Mouse (Mus musculus) liver, adult 2 months (tissue): ENCODE data around the gene Trpm5. TPM values are rescaled to one million over a fixed set of nuclear protein-coding genes. Genes with fewer than 3 reads are reported as not detected.

Experiments
- DNase-seq: peaks from one replicate; pipeline ENCODE4 v3.0.0-alpha.2; 2011; ENCODE audit warnings: low read depth, low spot score; ENCODE audit errors: extremely low read depth
- H3K27ac ChIP-seq: fragments of 200-500 bp; replicated peaks from 2 replicates; pipeline ENCODE4 v1.5.1; 2012; ENCODE audit warnings: low read depth, mild to moderate bottlenecking, control low read depth, inconsistent platforms, low read length; ENCODE audit not compliant: insufficient read depth
- H3K27me3 ChIP-seq: fragments of 200-500 bp; 2 replicates; pipeline ENCODE4 v1.6.1; 2012; ENCODE audit warnings: mild to moderate bottlenecking, moderate library complexity, low read length, inconsistent platforms; ENCODE audit not compliant: control insufficient read depth, insufficient read depth
- H3K36me3 ChIP-seq: fragments of 200-500 bp; 2 replicates; pipeline ENCODE4 v1.6.1; 2012; ENCODE audit warnings: low read length, inconsistent platforms; ENCODE audit not compliant: control insufficient read depth, insufficient read depth
- H3K4me1 ChIP-seq: fragments of 200-500 bp; 2 replicates; pipeline ENCODE4 v1.6.1; 2011; ENCODE audit warnings: low read length; ENCODE audit not compliant: control insufficient read depth, insufficient read depth
- H3K4me3 ChIP-seq: fragments of 200-500 bp; 2 replicates; pipeline ENCODE4 v1.5.1; 2011; ENCODE audit warnings: low read depth, mild to moderate bottlenecking, control low read depth, low read length, moderate library complexity; ENCODE audit not compliant: insufficient read depth
- H3K79me2 ChIP-seq: fragments of 200-500 bp; 2 replicates; pipeline ENCODE4 v1.6.1; 2012; ENCODE audit warnings: inconsistent platforms, mild to moderate bottlenecking, low read length, moderate library complexity; ENCODE audit not compliant: control insufficient read depth, insufficient read depth
- H3K9ac ChIP-seq: fragments of 200-500 bp; 2 replicates; pipeline ENCODE4 v1.6.1; 2012; ENCODE audit warnings: low read depth, mild to moderate bottlenecking, control low read depth, inconsistent platforms, low read length
- CTCF ChIP-seq: fragments of 200-500 bp; IDR thresholded peaks from 2 replicates; pipeline ENCODE4 v1.5.1; 2011; ENCODE audit warnings: low read depth, low read length, control low read depth
- POLR2A ChIP-seq: fragments of 200-500 bp; IDR thresholded peaks from 2 replicates; pipeline ENCODE4 v1.6.1; 2011; ENCODE audit warnings: low read length, control low read depth; ENCODE audit not compliant: insufficient read depth; ENCODE audit errors: extremely low read depth
- WGBS: fragments of 180-500 bp; shearing (Covaris S2); methylation state at CpG from one replicate; pipeline ENCODE4 v1.1.7; 2018; 5-methylcytosine and 5-hydroxymethylcytosine counted together
- polyA plus RNA-seq: library from polyadenylated mRNA; depleted of rRNA; stranded (reverse); fragments of >200 nt; gene quantifications from 2 replicates; pipeline ENCODE4 v1.2.3, GENCODE M21; 2012
- total RNA-seq: library from RNA; depleted of rRNA; stranded (reverse); fragments of >200 nt; gene quantifications from 2 replicates; pipeline ENCODE4 v1.2.3, GENCODE M21; 2014

Trpm5 gene
- total and polyA plus RNA-seq, 2 experiments: under 0.01 to 0.02 TPM

GRCm38 (mm10) chr7:143108996-143109660 lies 14.7 kb upstream of the Trpm5 start:
- Histone ChIP-seq H3K9ac (0 out of 2 replicates have a peak overlapping the region, but pooled peaks have one; percentile 0), H3K79me2 (no peaks in the 10 kb centered on the region), H3K27ac (peak overlapping the region; percentile 65), H3K27me3 (no peaks in the 10 kb centered on the region), H3K36me3 (no peaks in the 10 kb centered on the region), H3K4me3 (no peak overlapping the region), H3K4me1 (no peaks in the 10 kb centered on the region)
- 21% methylated on average over 3 of the region's 3 CpGs for WGBS
- no peak for TF ChIP-seq POLR2A
- TF ChIP-seq CTCF: no peak
- no peak for DNase-seq

- Histone ChIP-seq H3K4me1 (no peaks in the 10 kb centered on the region), H3K4me3 (no peak overlapping the region), H3K27ac (peak overlapping the region; percentile 20; the same call in 1 of the 2 replicates), H3K9ac (no peak overlapping the region), H3K36me3 (no peaks in the 10 kb centered on the region), H3K79me2 (no peaks in the 10 kb centered on the region), H3K27me3 (no peaks in the 10 kb centered on the region)
- TF ChIP-seq POLR2A (no peak), CTCF (no peak)
- 43% methylated on average over 5 of the region's 5 CpGs for WGBS
- DNase-seq: no peak
These were observed 13.8 kb upstream of the Trpm5 start for GRCm38 (mm10) chr7:143108200-143108599.

- Histone ChIP-seq H3K9ac (peak overlapping the region; percentile 64), H3K79me2 (no peaks in the 10 kb centered on the region), H3K4me1 (no peaks in the 10 kb centered on the region), H3K27ac (no peak overlapping the region), H3K27me3 (no peaks in the 10 kb centered on the region), H3K36me3 (no peaks in the 10 kb centered on the region), H3K4me3 (peak overlapping the region; percentile 62)
- 6% methylated on average over 56 of the region's 57 CpGs for WGBS
- no peak for TF ChIP-seq POLR2A
- TF ChIP-seq CTCF: no peak
- no peak for DNase-seq
These were observed 12.4 kb upstream of the Trpm5 start for GRCm38 (mm10) chr7:143106672-143107465.

DNA sequence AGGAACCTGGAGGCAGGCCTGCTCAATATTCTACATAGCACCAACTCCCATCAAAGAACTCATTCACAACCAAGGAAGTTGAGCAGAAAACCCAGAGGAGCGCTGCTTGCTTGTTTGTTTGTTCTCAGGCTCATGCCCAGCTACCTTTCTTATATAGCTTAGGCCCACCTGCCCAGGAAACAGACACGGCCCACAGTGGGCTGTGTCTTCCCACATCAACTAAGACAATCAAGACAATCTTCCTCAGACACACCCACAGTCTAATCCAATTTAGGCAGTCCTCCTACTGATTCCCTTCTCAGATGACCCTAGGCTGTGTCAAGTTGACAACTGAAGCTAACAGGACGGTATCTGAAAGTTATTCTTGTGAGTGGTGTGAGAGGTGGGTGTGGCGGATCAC lies 11.6 kb upstream of the Trpm5 start, which contains the start of gene Kcnq1:
Gene Kcnq1 (plus strand): TSS at position 301 of the 400 bp plus-strand sequence.
- 70% methylated on average over 4 of the region's 4 CpGs for WGBS
- TF ChIP-seq CTCF (no peak), POLR2A (no peak)
- Histone ChIP-seq H3K4me3 (peak within 1 kb of the TSS; percentile 62), H3K79me2 (no peaks in the 10 kb centered on the region), H3K27ac (no peak within 1 kb of the TSS), H3K4me1 (no peaks in the 10 kb centered on the region), H3K27me3 (no peaks in the 10 kb centered on the region), H3K36me3 (no peaks in the 10 kb centered on the region), H3K9ac (peak within 1 kb of the TSS; percentile 64)
- DNase-seq: no peak

DNA sequence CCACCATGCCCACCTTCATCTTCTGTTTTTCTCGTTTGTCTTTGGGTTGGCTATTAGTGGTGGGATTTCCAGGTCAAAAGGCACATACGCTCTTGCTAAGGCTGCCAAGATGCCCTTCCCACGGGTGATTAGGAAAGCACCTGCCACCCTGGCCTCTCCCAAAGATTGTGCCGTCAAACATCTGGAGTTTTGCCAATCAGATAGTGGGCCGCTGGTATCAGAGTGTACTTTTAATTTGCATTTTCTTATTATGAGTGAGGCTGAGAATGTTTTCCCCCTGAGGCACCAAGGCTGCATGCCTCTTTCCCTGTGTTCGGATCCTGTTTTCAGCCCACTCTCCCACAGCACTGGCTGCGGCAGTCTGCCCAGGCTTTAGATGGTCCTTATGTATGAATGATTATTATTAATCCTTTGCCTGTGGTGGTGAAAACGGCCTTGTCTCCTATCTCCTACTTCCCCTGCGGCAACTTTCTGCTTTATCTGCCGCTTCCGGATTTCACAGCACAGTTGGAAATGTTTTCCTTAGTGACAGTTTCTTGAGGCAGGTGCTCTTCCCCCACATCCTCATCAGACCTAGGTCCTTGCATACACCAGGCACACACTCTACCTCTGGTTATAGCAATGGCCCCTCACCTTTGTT lies 10.9 kb upstream of the Trpm5 start:
- Histone ChIP-seq H3K4me1 (no peaks in the 10 kb centered on the region), H3K9ac (no peak overlapping the region), H3K36me3 (no peaks in the 10 kb centered on the region), H3K4me3 (no peak overlapping the region), H3K27me3 (no peaks in the 10 kb centered on the region), H3K27ac (no peak overlapping the region), H3K79me2 (no peaks in the 10 kb centered on the region)
- no peak for DNase-seq
- 42% methylated on average over 11 of the region's 11 CpGs for WGBS
- TF ChIP-seq CTCF (no peak), POLR2A (no peak)
